Mouse (Mus musculus): ENCODE measurements around the gene Acvr1c. TPM values are rescaled to one million over a fixed set of nuclear protein-coding genes. Genes with fewer than 3 reads are reported as not detected.

The Acvr1c gene
- polyA plus RNA-seq (2014; fragmentation: Nextera tagmentation; extraction: Ambion mirVana), result 0.33 TPM in 1 of 2 replicates, not detected in the other

DNA sequence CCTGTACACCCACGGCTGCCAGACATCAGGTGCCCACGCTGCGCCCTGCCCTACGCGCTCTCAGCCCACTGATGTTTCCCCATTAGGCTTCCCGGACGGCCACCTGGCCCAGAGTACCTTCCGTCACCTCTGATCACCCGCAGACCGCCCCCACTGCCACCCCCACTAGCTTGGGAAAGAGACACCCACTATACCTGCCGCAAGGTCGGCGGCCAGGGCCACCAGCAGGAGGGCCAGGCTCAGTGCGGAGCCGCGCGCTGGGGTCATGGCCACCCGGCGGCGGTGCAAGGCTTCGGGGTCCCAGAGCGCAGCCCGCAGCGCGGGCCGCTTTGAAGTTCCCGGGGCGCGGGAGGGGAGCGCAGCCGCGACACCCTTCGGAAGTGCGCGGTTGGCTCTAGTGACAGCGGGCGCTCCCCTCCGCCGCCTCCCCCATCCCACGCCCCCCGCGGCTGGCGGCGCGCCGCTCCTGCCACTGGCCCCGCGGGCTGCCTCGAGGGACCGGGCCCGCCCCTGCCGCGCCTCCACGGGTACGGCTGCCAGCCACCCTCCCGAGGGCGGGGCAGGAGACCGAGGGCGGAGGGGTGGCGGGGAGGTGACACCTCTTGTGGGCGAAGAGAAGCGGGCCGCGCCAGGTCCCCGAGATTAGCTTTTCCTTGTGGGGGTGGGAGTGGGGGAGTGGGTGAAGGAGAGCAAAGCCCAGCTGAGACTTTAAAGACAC lies at the start of gene Acvr1c:
TSS of gene Acvr1c (minus strand) at position 482 of the 718 bp plus-strand sequence.
- peaks cover 17% of the 10 kb centered on the region for H3K27me3 ChIP-seq (ENCODE audit: control insufficient read depth, insufficient read depth, low read length)

DNA sequence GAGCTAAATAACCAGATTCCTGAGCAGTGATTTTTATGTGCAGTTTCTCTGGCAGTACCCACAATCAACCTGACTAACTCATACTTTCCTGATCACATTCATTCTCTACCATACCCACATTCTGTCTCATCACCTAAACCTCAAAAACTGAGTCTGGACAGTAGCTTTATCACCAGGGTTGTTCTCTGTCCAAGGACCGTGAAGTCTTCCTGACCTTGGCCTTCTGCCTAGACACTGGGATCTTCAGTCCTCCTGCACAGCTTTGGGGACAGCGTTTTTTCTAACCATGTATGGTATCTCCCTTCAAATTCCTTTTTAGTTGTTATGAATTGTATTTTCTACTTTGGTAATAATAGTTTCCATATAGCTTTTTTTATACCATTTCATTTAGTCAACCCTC lies 45.8 kb upstream of the Acvr1c start:
- WGBS, result 84% methylated on average over 2 of the region's 2 CpGs
- Histone ChIP-seq H3K9me3 (ENCODE audit: control insufficient read depth, low read length) (no peaks in the 10 kb centered on the region), H3K36me3 (ENCODE audit: control insufficient read depth, insufficient read depth, low read length) (no peaks in the 10 kb centered on the region), H3K4me1 (ENCODE audit: control insufficient read depth, insufficient read depth, low read length) (no peaks in the 10 kb centered on the region), H3K4me3 (ENCODE audit: low read depth, low read length) (no peak overlapping the region), H3K9ac (ENCODE audit: low read length) (no peak overlapping the region), H3K27me3 (ENCODE audit: control insufficient read depth, insufficient read depth, low read length) (no peaks in the 10 kb centered on the region), H3K27ac (replicated peaks; ENCODE audit: low read depth, low read length) (no peak overlapping the region), H3K4me2 (ENCODE audit: low read depth, severe bottlenecking) (no peak overlapping the region)
- DNase-seq (ENCODE audit: low spot score) (no peak), ATAC-seq (ENCODE audit: insufficient number of reproducible peaks, low FRiP score, low TSS enrichment, low read depth) (no peak)

More for the DNA sequence above, at the start of gene Acvr1c:
- H3K36me3 ChIP-seq (ENCODE audit: control insufficient read depth, insufficient read depth, low read length), result no peaks in the 10 kb centered on the region
- peak within 1 kb of the TSS; percentile 38 for H3K4me3 ChIP-seq (ENCODE audit: low read depth, low read length)
- WGBS, result under 1% methylated on average over 36 of the region's 65 CpGs
- no peak within 1 kb of the TSS for H3K9ac ChIP-seq (ENCODE audit: low read length)
- ATAC-seq (ENCODE audit: insufficient number of reproducible peaks, low FRiP score, low TSS enrichment, low read depth) (peak; percentile 57), DNase-seq (ENCODE audit: low spot score) (peak; percentile 41)
- peak within 1 kb of the TSS; percentile 94 for H3K4me2 ChIP-seq (ENCODE audit: low read depth, severe bottlenecking)
- no peaks in the 10 kb centered on the region for H3K9me3 ChIP-seq (ENCODE audit: control insufficient read depth, low read length)
- no peak within 1 kb of the TSS for H3K27ac ChIP-seq (replicated peaks; ENCODE audit: low read depth, low read length)
- no peaks in the 10 kb centered on the region for H3K4me1 ChIP-seq (ENCODE audit: control insufficient read depth, insufficient read depth, low read length)

DNA sequence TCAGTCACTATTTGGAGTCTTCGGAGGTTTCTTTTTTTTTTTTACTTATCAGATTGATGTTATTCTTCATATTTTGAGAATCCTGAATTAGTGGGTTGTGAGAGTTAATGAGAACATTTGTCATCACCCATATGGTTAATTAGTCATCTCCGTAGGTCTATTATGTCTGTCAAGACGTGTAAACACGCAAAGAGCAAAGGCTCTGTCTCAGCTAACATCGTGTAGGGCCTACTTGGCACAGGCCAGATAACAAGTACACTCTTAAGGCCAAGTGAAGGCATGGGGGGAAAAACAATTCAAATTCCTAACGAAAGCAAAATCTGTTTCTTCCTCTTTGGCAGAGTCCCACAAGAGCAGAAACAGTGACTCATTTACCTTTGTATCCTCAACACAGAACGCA lies 30.9 kb upstream of the Acvr1c start:
- Histone ChIP-seq H3K27me3 (ENCODE audit: control insufficient read depth, insufficient read depth, low read length) (no peaks in the 10 kb centered on the region), H3K27ac (replicated peaks; ENCODE audit: low read depth, low read length) (no peak overlapping the region), H3K4me1 (ENCODE audit: control insufficient read depth, insufficient read depth, low read length) (no peaks in the 10 kb centered on the region), H3K9me3 (ENCODE audit: control insufficient read depth, low read length) (no peaks in the 10 kb centered on the region), H3K4me3 (ENCODE audit: low read depth, low read length) (no peak overlapping the region), H3K36me3 (ENCODE audit: control insufficient read depth, insufficient read depth, low read length) (no peaks in the 10 kb centered on the region), H3K9ac (ENCODE audit: low read length) (no peak overlapping the region), H3K4me2 (ENCODE audit: low read depth, severe bottlenecking) (no peak overlapping the region)
- DNase-seq (ENCODE audit: low spot score) (no peak), ATAC-seq (ENCODE audit: insufficient number of reproducible peaks, low FRiP score, low TSS enrichment, low read depth) (no peak)
- 82% methylated on average over 7 of the region's 7 CpGs for WGBS

DNA sequence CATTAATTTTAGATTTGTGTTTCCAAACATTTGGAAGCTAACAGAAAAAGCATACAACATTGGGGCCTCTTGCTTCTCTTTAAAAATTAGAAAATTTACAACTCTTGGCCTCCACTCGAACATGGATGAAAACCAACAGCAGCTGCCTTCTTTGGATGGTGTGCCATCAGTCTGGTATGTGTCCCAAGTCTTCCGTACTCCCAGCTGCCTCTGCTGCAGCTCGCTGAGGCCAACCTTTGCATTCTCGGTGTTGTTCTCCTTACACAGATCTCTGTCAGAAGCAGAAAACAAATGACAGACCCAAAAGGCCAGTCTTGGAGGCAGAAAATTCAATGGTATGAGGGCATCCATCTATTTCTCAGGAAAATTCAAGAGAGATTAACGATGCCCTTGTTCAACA lies 22.3 kb upstream of the Acvr1c start:
- 76% methylated on average over 5 of the region's 5 CpGs for WGBS
- Histone ChIP-seq H3K4me1 (ENCODE audit: control insufficient read depth, insufficient read depth, low read length) (no peaks in the 10 kb centered on the region), H3K36me3 (ENCODE audit: control insufficient read depth, insufficient read depth, low read length) (no peaks in the 10 kb centered on the region), H3K9ac (ENCODE audit: low read length) (no peak overlapping the region), H3K9me3 (ENCODE audit: control insufficient read depth, low read length) (no peaks in the 10 kb centered on the region), H3K4me3 (ENCODE audit: low read depth, low read length) (no peak overlapping the region), H3K27me3 (ENCODE audit: control insufficient read depth, insufficient read depth, low read length) (no peaks in the 10 kb centered on the region), H3K4me2 (ENCODE audit: low read depth, severe bottlenecking) (no peak overlapping the region), H3K27ac (replicated peaks; ENCODE audit: low read depth, low read length) (no peak overlapping the region)
- ATAC-seq (ENCODE audit: insufficient number of reproducible peaks, low FRiP score, low TSS enrichment, low read depth) (no peak), DNase-seq (ENCODE audit: low spot score) (no peak)

DNA sequence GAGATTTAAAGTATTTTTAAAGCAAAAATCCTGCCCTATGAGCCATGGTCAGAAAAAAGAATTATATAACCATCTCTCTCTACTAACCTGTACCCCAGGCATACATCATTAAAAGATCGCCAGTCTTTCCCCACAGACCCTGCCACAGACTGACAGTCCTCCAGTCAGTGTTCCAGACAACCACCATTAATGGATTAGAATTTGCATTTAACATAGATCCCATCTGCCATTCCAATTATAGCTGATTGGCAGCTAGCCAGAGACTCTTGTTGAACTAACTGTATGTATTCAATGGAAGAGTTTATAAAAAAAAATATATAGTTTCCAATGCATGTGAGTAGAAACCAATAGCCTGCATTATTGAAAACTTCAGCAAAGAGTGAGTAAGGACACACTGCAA lies 21.8 kb upstream of the Acvr1c start:
- no peak overlapping the region for H3K27ac ChIP-seq (replicated peaks; ENCODE audit: low read depth, low read length)
- no peak overlapping the region for H3K4me3 ChIP-seq (ENCODE audit: low read depth, low read length)
- no peaks in the 10 kb centered on the region for H3K4me1 ChIP-seq (ENCODE audit: control insufficient read depth, insufficient read depth, low read length)
- no peaks in the 10 kb centered on the region for H3K27me3 ChIP-seq (ENCODE audit: control insufficient read depth, insufficient read depth, low read length)
- H3K36me3 ChIP-seq (ENCODE audit: control insufficient read depth, insufficient read depth, low read length), result no peaks in the 10 kb centered on the region
- H3K9ac ChIP-seq (ENCODE audit: low read length), result no peak overlapping the region
- DNase-seq (ENCODE audit: low spot score) (no peak), ATAC-seq (ENCODE audit: insufficient number of reproducible peaks, low FRiP score, low TSS enrichment, low read depth) (no peak)
- H3K9me3 ChIP-seq (ENCODE audit: control insufficient read depth, low read length), result no peaks in the 10 kb centered on the region
- WGBS, result 93% methylated on average over 1 of the region's 1 CpGs
- no peak overlapping the region for H3K4me2 ChIP-seq (ENCODE audit: low read depth, severe bottlenecking)

DNA sequence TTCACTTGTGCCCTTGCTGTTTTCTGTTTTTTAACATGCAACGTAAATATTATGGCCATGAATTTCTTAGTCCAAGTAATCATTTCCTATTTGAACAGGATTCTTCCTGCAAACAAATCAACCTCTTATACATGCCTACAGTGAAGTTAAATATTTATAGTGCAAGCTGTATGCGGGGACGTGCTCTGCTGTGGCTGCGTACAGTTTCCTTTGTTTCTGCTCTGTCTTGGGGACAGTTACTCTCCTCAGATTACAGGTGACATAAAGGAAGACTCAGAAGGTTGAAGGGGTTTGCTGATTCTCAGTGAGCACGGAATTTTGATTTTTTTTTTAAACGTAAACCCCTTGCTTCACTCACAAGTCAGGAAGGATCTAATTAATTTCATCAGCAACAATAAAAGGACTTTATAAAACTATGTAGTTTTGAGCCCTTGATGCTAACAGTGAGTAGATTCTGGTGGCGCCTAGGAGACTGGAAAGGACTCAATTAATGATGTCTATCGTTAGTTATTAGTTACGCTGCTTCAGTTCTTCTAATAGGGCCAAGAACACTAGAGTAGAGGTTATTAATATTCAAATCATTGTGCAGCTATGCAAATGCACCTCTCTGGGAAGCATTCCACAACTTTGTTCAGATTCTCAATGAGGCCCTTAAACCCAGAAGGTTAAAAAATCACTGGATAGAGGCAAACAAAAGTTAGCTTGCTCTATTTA lies 19.9 kb upstream of the Acvr1c start:
- Histone ChIP-seq H3K4me2 (ENCODE audit: low read depth, severe bottlenecking) (no peak overlapping the region), H3K27ac (replicated peaks; ENCODE audit: low read depth, low read length) (no peak overlapping the region), H3K27me3 (ENCODE audit: control insufficient read depth, insufficient read depth, low read length) (no peaks in the 10 kb centered on the region), H3K9me3 (ENCODE audit: control insufficient read depth, low read length) (no peaks in the 10 kb centered on the region), H3K4me3 (ENCODE audit: low read depth, low read length) (no peak overlapping the region), H3K9ac (ENCODE audit: low read length) (no peak overlapping the region), H3K36me3 (ENCODE audit: control insufficient read depth, insufficient read depth, low read length) (no peaks in the 10 kb centered on the region), H3K4me1 (ENCODE audit: control insufficient read depth, insufficient read depth, low read length) (no peaks in the 10 kb centered on the region)
- DNase-seq (ENCODE audit: low spot score) (no peak), ATAC-seq (ENCODE audit: insufficient number of reproducible peaks, low FRiP score, low TSS enrichment, low read depth) (no peak)
- WGBS, result 82% methylated on average over 9 of the region's 9 CpGs

- ATAC-seq (ENCODE audit: insufficient number of reproducible peaks, low FRiP score, low TSS enrichment, low read depth) (no peak), DNase-seq (ENCODE audit: low spot score) (no peak)
- Histone ChIP-seq H3K27ac (replicated peaks; ENCODE audit: low read depth, low read length) (no peak overlapping the region), H3K9me3 (ENCODE audit: control insufficient read depth, low read length) (no peaks in the 10 kb centered on the region), H3K4me1 (ENCODE audit: control insufficient read depth, insufficient read depth, low read length) (no peaks in the 10 kb centered on the region), H3K36me3 (ENCODE audit: control insufficient read depth, insufficient read depth, low read length) (no peaks in the 10 kb centered on the region), H3K27me3 (ENCODE audit: control insufficient read depth, insufficient read depth, low read length) (no peaks in the 10 kb centered on the region), H3K4me3 (ENCODE audit: low read depth, low read length) (no peak overlapping the region), H3K4me2 (ENCODE audit: low read depth, severe bottlenecking) (no peak overlapping the region), H3K9ac (ENCODE audit: low read length) (no peak overlapping the region)
- WGBS, result 84% methylated on average over 3 of the region's 3 CpGs
Observed at GRCm38 (mm10) chr2:58366196-58366595, 8.5 kb upstream of the Acvr1c start.

DNA sequence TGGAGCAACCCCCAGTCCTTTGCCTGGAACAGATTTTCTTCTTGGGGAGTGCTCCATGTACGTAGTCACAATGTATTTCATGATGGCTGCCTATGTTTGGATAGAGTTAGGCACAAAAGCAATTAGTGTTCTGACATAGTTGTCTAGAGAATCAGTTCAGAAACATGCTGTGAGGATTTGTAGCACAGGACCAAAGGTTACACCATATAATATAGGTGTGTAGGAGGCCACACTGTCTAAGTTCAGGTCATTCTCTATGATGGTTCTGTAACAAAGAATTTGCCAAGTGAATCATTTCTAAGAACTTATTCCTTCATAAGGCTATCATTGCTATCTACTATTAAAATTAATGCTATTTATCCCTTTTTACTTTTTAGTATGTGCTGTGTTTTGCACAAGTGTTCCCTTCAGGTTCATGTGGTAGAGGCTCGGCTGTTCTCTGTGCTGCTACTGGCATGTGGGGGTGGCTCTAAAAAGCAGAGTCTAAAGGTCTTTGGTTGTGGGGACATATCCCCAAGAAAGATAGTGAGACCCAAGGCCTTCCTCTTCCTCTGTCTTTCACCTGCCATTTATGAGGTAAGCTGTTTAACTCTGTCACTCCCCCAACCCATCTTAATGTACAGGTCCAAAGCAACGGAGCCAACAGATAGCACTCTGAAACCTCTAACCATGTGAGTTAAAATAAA lies 3.8 kb upstream of the Acvr1c start:
- Histone ChIP-seq H3K4me3 (ENCODE audit: low read depth, low read length) (no peak overlapping the region), H3K27me3 (ENCODE audit: control insufficient read depth, insufficient read depth, low read length) (peaks cover 17% of the 10 kb centered on the region), H3K36me3 (ENCODE audit: control insufficient read depth, insufficient read depth, low read length) (no peaks in the 10 kb centered on the region), H3K27ac (replicated peaks; ENCODE audit: low read depth, low read length) (no peak overlapping the region), H3K4me2 (ENCODE audit: low read depth, severe bottlenecking) (no peak overlapping the region), H3K9me3 (ENCODE audit: control insufficient read depth, low read length) (no peaks in the 10 kb centered on the region), H3K9ac (ENCODE audit: low read length) (no peak overlapping the region), H3K4me1 (ENCODE audit: control insufficient read depth, insufficient read depth, low read length) (no peaks in the 10 kb centered on the region)
- no peak for ATAC-seq (ENCODE audit: insufficient number of reproducible peaks, low FRiP score, low TSS enrichment, low read depth)
- WGBS, result 85% methylated on average over 3 of the region's 3 CpGs
- DNase-seq (ENCODE audit: low spot score), result no peak

All from limb, embryonic 11.5 days (tissue).